Mouse (Mus musculus) heart, postnatal 0 days (tissue): Measurements from ENCODE around the gene Gm47289.

ENCODE experiments used
- CTCF ChIP-seq: IDR thresholded peaks from 2 replicates; pipeline ENCODE4 v1.5.1; 2016; ENCODE audit warnings: antibody characterized with exemption, control low read depth, low read depth
- EP300 ChIP-seq: IDR thresholded peaks from 2 replicates; pipeline ENCODE4 v1.6.1; 2016; ENCODE audit warnings: antibody characterized with exemption, low read depth

DNA sequence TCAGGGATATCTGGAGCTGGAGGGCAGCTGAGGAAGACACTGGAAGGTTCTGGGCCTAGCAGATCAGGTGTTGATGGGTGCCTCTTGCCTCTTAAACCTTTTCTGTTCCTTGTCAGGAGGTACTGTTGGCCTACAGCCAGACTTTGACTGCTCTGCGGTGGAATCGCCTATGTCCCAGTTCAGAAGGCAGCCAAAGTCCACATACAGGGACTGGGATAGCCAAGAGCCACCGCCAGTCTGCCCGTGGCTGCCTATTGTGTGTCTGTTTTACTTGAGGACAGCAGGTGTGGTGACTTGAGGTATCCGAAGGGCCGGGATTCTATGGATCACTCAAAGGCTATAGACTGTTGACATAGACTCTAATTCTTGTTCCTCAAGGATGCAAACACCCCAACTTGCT is 6.6 kb downstream of the Gm47289 start:
- TF ChIP-seq CTCF: no peak
- no peak for TF ChIP-seq EP300
